Mouse (Mus musculus): ENCODE data around the gene Lcn8.

GRCm38 (mm10) chr2:25625986-25626385, 26.9 kb upstream of the Lcn8 start:
- TF ChIP-seq CTCF (IDR thresholded peaks at IDR 0.05; ENCODE audit: borderline replicate concordance, control insufficient read depth, extremely low read depth, insufficient read depth, low read length, poor library complexity) = no peak
- TF ChIP-seq POLR2A (IDR thresholded peaks at IDR 0.05; ENCODE audit: control insufficient read depth, extremely low read depth, insufficient read depth, low read length, poor library complexity) = no peak

Data from thymus, adult 2 months (tissue).